In the genomic region with DNA sequence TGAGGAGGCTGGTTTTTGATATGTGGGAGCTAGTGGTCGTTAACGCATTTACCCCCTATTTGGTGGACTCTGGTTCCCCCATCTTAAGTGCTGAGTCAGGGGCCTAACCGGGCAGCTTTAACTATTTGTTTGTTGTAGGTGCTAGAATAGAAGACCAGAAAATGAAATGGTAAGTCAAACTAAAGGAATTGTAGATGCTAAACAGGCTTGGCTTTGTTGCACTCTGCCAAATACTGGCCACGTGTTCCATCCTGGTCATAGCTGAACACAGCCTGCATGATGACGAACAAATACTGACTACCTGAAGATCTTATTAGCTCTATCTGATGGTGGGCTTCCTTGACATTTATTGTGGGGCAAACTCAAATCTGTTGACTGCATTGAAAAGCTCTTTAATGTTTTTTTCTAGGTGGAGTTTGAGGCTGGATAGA, we compare ENCODE assay signal across 8 mouse cellular contexts. TPM values are rescaled to one million over a fixed set of nuclear protein-coding genes. Genes with fewer than 3 reads are reported as not detected.
A peak's percentile ranks its signal among the peaks of the same experiment; 100 is the strongest.
DNase-seq lines count a peak whose midpoint lies in the region; ATAC-seq and TF ChIP-seq lines count a peak whose summit lies in the region.

No protein-coding gene starts in this region.

- peak overlapping the region; percentile 92 for H3K4me2 ChIP-seq in heart, embryonic 11.5 days
- peak overlapping the region; percentile 84 for H3K4me2 ChIP-seq in hindbrain, postnatal 0 days (ENCODE audit: low read depth, low read length)
- H3K4me2 ChIP-seq in midbrain, embryonic 16.5 days (ENCODE audit: low read length): peak overlapping the region; percentile 84

- peaks cover 10% of the 10 kb centered on the region; the same call in 1 of the 2 replicates for H3K4me1 ChIP-seq in heart, embryonic 11.5 days (ENCODE audit: control insufficient read depth, insufficient read depth, low read length)
- H3K4me1 ChIP-seq in hindbrain, postnatal 0 days (ENCODE audit: insufficient read depth, low read length): peaks cover 18% of the 10 kb centered on the region
- H3K4me1 ChIP-seq in midbrain, embryonic 16.5 days (ENCODE audit: control insufficient read depth, insufficient read depth, low read length): peaks cover 27% of the 10 kb centered on the region

- H3K27me3 ChIP-seq in heart, embryonic 11.5 days (ENCODE audit: control insufficient read depth, insufficient read depth, low read length): no peaks in the 10 kb centered on the region
- no peaks in the 10 kb centered on the region for H3K27me3 ChIP-seq in hindbrain, postnatal 0 days (ENCODE audit: insufficient read depth, low read length)
- no peaks in the 10 kb centered on the region for H3K27me3 ChIP-seq in midbrain, embryonic 16.5 days (ENCODE audit: control insufficient read depth, insufficient read depth, low read depth, low read length)

- no peak for ATAC-seq in heart, embryonic 11.5 days (replicated peaks; ENCODE audit: insufficient number of reproducible peaks, low FRiP score, low TSS enrichment)
- ATAC-seq in hindbrain, postnatal 0 days: no peak
- no peak for ATAC-seq in midbrain, embryonic 16.5 days

- no peak for DNase-seq in heart, adult 8-10 months (ENCODE audit: low spot score)
- peak; percentile 27 for DNase-seq in CD4-positive helper T cell, adult 2 months (ENCODE audit: low read depth, low spot score)
- DNase-seq in embryo, embryonic 10.5 days (ENCODE audit: low spot score): peak; percentile 61
- DNase-seq in hindbrain, postnatal 0 days (ENCODE audit: low spot score): peak; percentile 40
- DNase-seq in layer of hippocampus, adult 18-20 months (ENCODE audit: low spot score in 2 of 2): no peak
- no peak for DNase-seq in frontal cortex, postnatal 10 days (ENCODE audit: low spot score in 2 of 2)

- no peak for TF ChIP-seq CTCF in hindbrain, postnatal 0 days (IDR thresholded peaks at IDR 0.05; ENCODE audit: low read depth)

- WGBS in heart, embryonic 11.5 days (ENCODE audit: insufficient replicate concordance): under 1% methylated on average over 5 of the region's 5 CpGs
- under 1% methylated on average over 5 of the region's 5 CpGs for WGBS in hindbrain, postnatal 0 days
- 0% methylated on average over 5 of the region's 5 CpGs for whole genome bisulfite sequencing in midbrain, embryonic 16.5 days

- peak overlapping the region; percentile 62 for H3K27ac ChIP-seq in heart, embryonic 11.5 days (ENCODE audit: low read depth, low read length)
- peak overlapping the region; percentile 93 for H3K27ac ChIP-seq in hindbrain, postnatal 0 days
- H3K27ac ChIP-seq in midbrain, embryonic 16.5 days (ENCODE audit: low read length): peak overlapping the region; percentile 89

- H3K9ac ChIP-seq in heart, embryonic 11.5 days (ENCODE audit: low read depth, low read length): peak overlapping the region; percentile 92
- peak overlapping the region; percentile 93 for H3K9ac ChIP-seq in hindbrain, postnatal 0 days (replicated peaks; ENCODE audit: low read length)
- H3K9ac ChIP-seq in midbrain, embryonic 16.5 days (ENCODE audit: low read depth, low read length): peak overlapping the region; percentile 86

- H3K9me3 ChIP-seq in heart, embryonic 11.5 days (replicated peaks; ENCODE audit: control insufficient read depth, low read length): no peaks in the 10 kb centered on the region
- H3K9me3 ChIP-seq in hindbrain, postnatal 0 days (ENCODE audit: low read length): no peaks in the 10 kb centered on the region
- H3K9me3 ChIP-seq in midbrain, embryonic 16.5 days (replicated peaks; ENCODE audit: control insufficient read depth, low read length, poor library complexity, severe bottlenecking): no peaks in the 10 kb centered on the region

- H3K36me3 ChIP-seq in heart, embryonic 11.5 days (ENCODE audit: control insufficient read depth, insufficient read depth, low read length): peaks cover 28% of the 10 kb centered on the region
- H3K36me3 ChIP-seq in hindbrain, postnatal 0 days (ENCODE audit: insufficient read depth, low read length): peaks cover 20% of the 10 kb centered on the region; the same call in 1 of the 2 replicates
- peaks cover 18% of the 10 kb centered on the region for H3K36me3 ChIP-seq in midbrain, embryonic 16.5 days (ENCODE audit: control insufficient read depth, insufficient read depth, low read length)

- H3K4me3 ChIP-seq in heart, embryonic 11.5 days (ENCODE audit: low read depth, low read length): peak overlapping the region; percentile 73
- peak overlapping the region; percentile 94 for H3K4me3 ChIP-seq in hindbrain, postnatal 0 days (ENCODE audit: low read length)
- H3K4me3 ChIP-seq in midbrain, embryonic 16.5 days (ENCODE audit: low read depth, low read length): peak overlapping the region; percentile 67

RNA-seq across cellular contexts. Expression of a gene that starts 1.8 kb away (rescaled TPM):
- 8.0 and 11.2 TPM in 2 replicates for polyA plus RNA-seq in heart, embryonic 11.5 days (2014; fragmentation: Nextera tagmentation; extraction: Ambion mirVana)
- 10 to 100 TPM; 13.0 to 20.6 (median 15.3) TPM for total RNA-seq in heart, adult 8-10 months (2022)
- 24.4 and 85.1 TPM in 2 replicates for total RNA-seq in hindbrain, postnatal 0 days (2014; rRNA removed)
- 8.4 and 9.6 TPM in 2 replicates for polyA plus RNA-seq in hindbrain, postnatal 0 days (2015; fragmentation: Nextera tagmentation; extraction: Ambion mirVana)
- 14.0 and 15.8 TPM in 2 replicates for polyA plus RNA-seq in midbrain, embryonic 16.5 days (2015; fragmentation: Nextera tagmentation; extraction: Ambion mirVana)
- 10 to 100 TPM; 17.2 to 18.3 TPM for total RNA-seq in layer of hippocampus, adult 18-20 months (2021)

RNA-seq across cellular contexts. Expression of a gene that starts 34.0 kb away (rescaled TPM):
- polyA plus RNA-seq in heart, embryonic 11.5 days (2014; fragmentation: Nextera tagmentation; extraction: Ambion mirVana): 37.0 and 41.4 TPM in 2 replicates
- total RNA-seq in heart, adult 8-10 months (2022): 10 to 100 TPM; 24.5 to 33.5 (median 25.3) TPM
- 19.2 and 21.4 TPM in 2 replicates for total RNA-seq in hindbrain, postnatal 0 days (2014; rRNA removed)
- polyA plus RNA-seq in hindbrain, postnatal 0 days (2015; fragmentation: Nextera tagmentation; extraction: Ambion mirVana): 24.8 and 26.0 TPM in 2 replicates
- polyA plus RNA-seq in midbrain, embryonic 16.5 days (2015; fragmentation: Nextera tagmentation; extraction: Ambion mirVana): 24.2 and 25.5 TPM in 2 replicates
- 10 to 100 TPM; 26.3 to 26.5 TPM for total RNA-seq in layer of hippocampus, adult 18-20 months (2021)

RNA-seq across cellular contexts. Expression of a gene that starts 34.1 kb away (rescaled TPM):
- polyA plus RNA-seq in heart, embryonic 11.5 days (2014; fragmentation: Nextera tagmentation; extraction: Ambion mirVana): 22.3 and 24.8 TPM in 2 replicates
- total RNA-seq in heart, adult 8-10 months (2022): 1 to 10 TPM in 2 of 4 experiments, under 1 TPM in 2; 0.34 to 1.2 (median 0.95) TPM
- 1.0 and 1.2 TPM in 2 replicates for total RNA-seq in hindbrain, postnatal 0 days (2014; rRNA removed)
- 6.8 and 7.5 TPM in 2 replicates for polyA plus RNA-seq in hindbrain, postnatal 0 days (2015; fragmentation: Nextera tagmentation; extraction: Ambion mirVana)
- polyA plus RNA-seq in midbrain, embryonic 16.5 days (2015; fragmentation: Nextera tagmentation; extraction: Ambion mirVana): 10.1 and 11.4 TPM in 2 replicates
- 1 to 10 TPM; 1.3 to 1.7 TPM for total RNA-seq in layer of hippocampus, adult 18-20 months (2021)

RNA-seq across cellular contexts. Expression of a gene that starts 58.0 kb away (rescaled TPM):
- polyA plus RNA-seq in heart, embryonic 11.5 days (2014; fragmentation: Nextera tagmentation; extraction: Ambion mirVana): 1.2 and 2.4 TPM in 2 replicates
- under 1 TPM in 3 of 4 experiments, not detected in 1; 0.17 to 0.44 (median 0.38) TPM for total RNA-seq in heart, adult 8-10 months (2022)
- 0.04 and 0.05 TPM in 2 replicates for total RNA-seq in hindbrain, postnatal 0 days (2014; rRNA removed)
- polyA plus RNA-seq in hindbrain, postnatal 0 days (2015; fragmentation: Nextera tagmentation; extraction: Ambion mirVana): 2.3 and 2.6 TPM in 2 replicates
- polyA plus RNA-seq in midbrain, embryonic 16.5 days (2015; fragmentation: Nextera tagmentation; extraction: Ambion mirVana): 3.3 and 4.5 TPM in 2 replicates
- under 1 TPM; 0.10 TPM for total RNA-seq in layer of hippocampus, adult 18-20 months (2021)

Comparison
In these comparisons a context has a peak if more than half of its experiments do, and no peak if none do; other contexts are left out.
1. DNase-seq: peak in CD4-positive helper T cell, adult 2 months (single experiment), embryo, embryonic 10.5 days (single experiment) and hindbrain, postnatal 0 days (single experiment); none in heart, adult 8-10 months (single experiment), layer of hippocampus, adult 18-20 months (0 of 2) and frontal cortex, postnatal 10 days (0 of 2).
2. Peak in every context shown above with its lines, with median percentiles within 50 percentile points of each other: H3K27ac ChIP-seq, H3K4me2 ChIP-seq, H3K4me3 ChIP-seq and H3K9ac ChIP-seq.